Mouse (Mus musculus) testis, adult 2 months (tissue): Measurements from ENCODE around the gene Ralgapa2.

Source experiments
- CTCF ChIP-seq: fragments of 200-500 bp; IDR thresholded peaks from 2 replicates; pipeline ENCODE4 v1.5.1; 2012; ENCODE audit warnings: low read depth, mild to moderate bottlenecking, inconsistent platforms, low read length, moderate library complexity; ENCODE audit not compliant: control insufficient read depth, insufficient read depth, insufficient replicate concordance
- POLR2A ChIP-seq: fragments of 200-500 bp; IDR thresholded peaks from 2 replicates; pipeline ENCODE4 v1.6.1; 2012; ENCODE audit warnings: low read depth, mild to moderate bottlenecking, inconsistent platforms, low read length, moderate library complexity; ENCODE audit not compliant: control insufficient read depth

- TF ChIP-seq CTCF: no peak
- no peak for TF ChIP-seq POLR2A
Measured at GRCm38 (mm10) chr2:146223176-146223905, 288.8 kb downstream of the Ralgapa2 start.
